Mouse (Mus musculus) MEL (cell line): ENCODE measurements around the gene Gpr150. TPM values are rescaled to one million over a fixed set of nuclear protein-coding genes. Genes with fewer than 3 reads are reported as not detected.

Experiments
- DNase-seq: peaks from one replicate; pipeline ENCODE4 v3.0.0; 2011; ENCODE audit warnings: low read depth, low spot score
- H3K27ac ChIP-seq: 2 replicates; pipeline ENCODE4 v1.5.1; 2012; ENCODE audit warnings: low read depth, mild to moderate bottlenecking, control low read depth, low read length, moderate library complexity; ENCODE audit not compliant: control insufficient read depth
- H3K27me3 ChIP-seq, 2 experiments: fragments of 150-350 bp in 1 of 2; sonication (generic) in 1 of 2; 2 replicates each; pipeline ENCODE4 v1.6.1; 2012; ENCODE audit warnings: low read length in 2 of 2, mild to moderate bottlenecking in 2 of 2, improper control_type of control experiment in 1 of 2, moderate library complexity in 1 of 2; ENCODE audit not compliant: insufficient read depth in 2 of 2, control insufficient read depth in 1 of 2
- H3K36me3 ChIP-seq, 2 experiments: 2 replicates each; pipeline ENCODE4 v1.6.1; 2012 to 2014; ENCODE audit warnings: low read length in 2 of 2, improper control_type of control experiment in 1 of 2, inconsistent platforms in 1 of 2, mild to moderate bottlenecking in 1 of 2; ENCODE audit not compliant: insufficient read depth in 2 of 2, control insufficient read depth in 1 of 2
- H3K4me1 ChIP-seq, 2 experiments: fragments of 150-350 bp in 1 of 2; sonication (generic) in 1 of 2; 2 replicates each; pipeline ENCODE4 v1.6.1; 2012; ENCODE audit warnings: low read length in 2 of 2, improper control_type of control experiment in 1 of 2, mild to moderate bottlenecking in 1 of 2; ENCODE audit not compliant: insufficient read depth in 2 of 2, control insufficient read depth in 1 of 2
- H3K4me3 ChIP-seq, 2 experiments: fragments of 150-350 bp in 1 of 2; sonication (generic) in 1 of 2; 2 replicates each; pipeline ENCODE4 v1.5.1; 2012; ENCODE audit warnings: low read depth in 2 of 2, low read length in 2 of 2, mild to moderate bottlenecking in 2 of 2, moderate library complexity in 2 of 2, control low read depth in 1 of 2, improper control_type of control experiment in 1 of 2; ENCODE audit not compliant: control insufficient read depth in 1 of 2, insufficient read depth in 1 of 2
- H3K79me2 ChIP-seq: 2 replicates; pipeline ENCODE4 v1.6.1; 2012; ENCODE audit warnings: mild to moderate bottlenecking, low read length, moderate library complexity; ENCODE audit not compliant: control insufficient read depth, poor library complexity, insufficient read depth
- H3K9ac ChIP-seq: 2 replicates; pipeline ENCODE4 v1.6.1; 2012; ENCODE audit warnings: low read depth, mild to moderate bottlenecking, control low read depth, low read length, moderate library complexity; ENCODE audit not compliant: control insufficient read depth, poor library complexity, severe bottlenecking
- H3K9me3 ChIP-seq: fragments of 150-350 bp; sonication (generic); replicated peaks from 2 replicates; pipeline ENCODE4 v1.6.1; 2012; ENCODE audit warnings: mild to moderate bottlenecking, low read length, improper control_type of control experiment, moderate library complexity; ENCODE audit not compliant: insufficient read depth
- BHLHE40 ChIP-seq: IDR thresholded peaks from 2 replicates; pipeline ENCODE4 v1.6.1; 2012; ENCODE audit warnings: low read depth, mild to moderate bottlenecking, inconsistent platforms, low read length, improper control_type of control experiment, borderline replicate concordance
- CTCF ChIP-seq, 3 experiments: IDR thresholded peaks in 2 of 3; conservative IDR thresholded peaks in 1 of 3; 2 replicates each; pipeline ENCODE4 v1.5.1; 2011 to 2012; ENCODE audit warnings: low read length in 3 of 3, low read depth in 2 of 3, mild to moderate bottlenecking in 2 of 3, improper control_type of control experiment in 1 of 3, inconsistent platforms in 1 of 3, mixed read lengths in 1 of 3, moderate library complexity in 1 of 3; ENCODE audit not compliant: control insufficient read depth in 1 of 3, insufficient read depth in 1 of 3, poor library complexity in 1 of 3, severe bottlenecking in 1 of 3
- E2F4 ChIP-seq: IDR thresholded peaks from 2 replicates; pipeline ENCODE4 v1.6.1; 2011; ENCODE audit warnings: low read depth, low read length, improper control_type of control experiment, borderline replicate concordance
- ELF1 ChIP-seq: IDR thresholded peaks from 2 replicates; pipeline ENCODE4 v1.6.1; 2014; ENCODE audit warnings: low read depth, mild to moderate bottlenecking, inconsistent platforms, low read length, improper control_type of control experiment, moderate library complexity
- EP300 ChIP-seq, 2 experiments: IDR thresholded peaks; 2 replicates each; pipeline ENCODE4 v1.6.1; 2011; ENCODE audit warnings: improper control_type of control experiment in 2 of 2, low read length in 2 of 2, low read depth in 1 of 2, mild to moderate bottlenecking in 1 of 2
- ETS1 ChIP-seq: IDR thresholded peaks from 2 replicates; pipeline ENCODE4 v1.6.1; 2012; ENCODE audit warnings: low read depth, mild to moderate bottlenecking, inconsistent platforms, low read length, improper control_type of control experiment, moderate library complexity
- GABPA ChIP-seq: IDR thresholded peaks from 2 replicates; pipeline ENCODE4 v1.6.1; 2012; ENCODE audit warnings: low read depth, mild to moderate bottlenecking, inconsistent platforms, low read length, improper control_type of control experiment, moderate library complexity
- HCFC1 ChIP-seq: IDR thresholded peaks from 2 replicates; pipeline ENCODE4 v1.6.1; 2012; ENCODE audit warnings: low read depth, mild to moderate bottlenecking, inconsistent platforms, low read length, improper control_type of control experiment, moderate library complexity
- JUND ChIP-seq: IDR thresholded peaks from 2 replicates; pipeline ENCODE4 v1.6.1; 2011; ENCODE audit warnings: low read depth, mild to moderate bottlenecking, improper control_type of control experiment, low read length
- KAT2A ChIP-seq: conservative IDR thresholded peaks from 2 replicates; pipeline ENCODE4 v1.6.1; 2012; ENCODE audit warnings: low read depth, low read length, improper control_type of control experiment, inconsistent platforms
- MAFK ChIP-seq: IDR thresholded peaks from 2 replicates; pipeline ENCODE4 v1.6.1; 2011; ENCODE audit warnings: low read depth, mild to moderate bottlenecking, low read length, improper control_type of control experiment, borderline replicate concordance
- MAX ChIP-seq: IDR thresholded peaks from 2 replicates; pipeline ENCODE4 v1.6.1; 2011; ENCODE audit warnings: low read length, improper control_type of control experiment
- MAZ ChIP-seq: IDR thresholded peaks from 2 replicates; pipeline ENCODE4 v1.6.1; 2012; ENCODE audit warnings: low read depth, mild to moderate bottlenecking, inconsistent platforms, low read length, improper control_type of control experiment
- MEF2A ChIP-seq: IDR thresholded peaks from 2 replicates; pipeline ENCODE4 v1.6.1; 2014; ENCODE audit warnings: low read depth, mild to moderate bottlenecking, inconsistent platforms, low read length, improper control_type of control experiment; ENCODE audit not compliant: poor library complexity, insufficient replicate concordance, severe bottlenecking; ENCODE audit errors: extremely low read depth
- MXI1 ChIP-seq: IDR thresholded peaks from 2 replicates; pipeline ENCODE4 v1.6.1; 2011; ENCODE audit warnings: mild to moderate bottlenecking, low read depth, low read length, improper control_type of control experiment
- MYB ChIP-seq: IDR thresholded peaks from 2 replicates; pipeline ENCODE4 v1.6.1; 2011; ENCODE audit warnings: mild to moderate bottlenecking, low read depth, low read length, improper control_type of control experiment
- MYC ChIP-seq: IDR thresholded peaks from 2 replicates; pipeline ENCODE4 v1.6.1; 2011; ENCODE audit warnings: low read depth, mild to moderate bottlenecking, low read length, improper control_type of control experiment, moderate library complexity
- NELFE ChIP-seq: IDR thresholded peaks from 2 replicates; pipeline ENCODE4 v1.6.1; 2011; ENCODE audit warnings: low read depth, low read length, improper control_type of control experiment
- NRF1 ChIP-seq: IDR thresholded peaks from 2 replicates; pipeline ENCODE4 v1.6.1; 2014; ENCODE audit warnings: low read depth, mild to moderate bottlenecking, inconsistent platforms, low read length, improper control_type of control experiment, moderate library complexity; ENCODE audit not compliant: poor library complexity, insufficient read depth, severe bottlenecking
- POLR2A ChIP-seq, 2 experiments: IDR thresholded peaks; 2 replicates each; pipeline ENCODE4 v1.6.1; 2011 to 2012; ENCODE audit warnings: low read length in 2 of 2, mild to moderate bottlenecking in 2 of 2, control low read depth in 1 of 2, improper control_type of control experiment in 1 of 2, low read depth in 1 of 2, moderate library complexity in 1 of 2; ENCODE audit not compliant: control insufficient read depth in 1 of 2, insufficient read depth in 1 of 2, poor library complexity in 1 of 2
- POLR2AphosphoS2 ChIP-seq: IDR thresholded peaks from 2 replicates; pipeline ENCODE4 v1.6.1; 2011; ENCODE audit warnings: low read length, improper control_type of control experiment
- SIN3A ChIP-seq: IDR thresholded peaks from 2 replicates; pipeline ENCODE4 v1.6.1; 2012; ENCODE audit warnings: low read length, improper control_type of control experiment, inconsistent platforms
- SMC3 ChIP-seq: IDR thresholded peaks from 2 replicates; pipeline ENCODE4 v1.6.1; 2011; ENCODE audit warnings: low read depth, low read length, improper control_type of control experiment
- TAL1 ChIP-seq: IDR thresholded peaks from 2 replicates; pipeline ENCODE4 v1.6.1; 2012; ENCODE audit warnings: mild to moderate bottlenecking, inconsistent platforms, low read length, moderate library complexity, mixed read lengths
- TBP ChIP-seq: IDR thresholded peaks from 2 replicates; pipeline ENCODE4 v1.8.0; 2011; ENCODE audit warnings: low read depth, low read length, improper control_type of control experiment
- TCF12 ChIP-seq: IDR thresholded peaks from 2 replicates; pipeline ENCODE4 v1.6.1; 2014; ENCODE audit warnings: low read depth, mild to moderate bottlenecking, inconsistent platforms, low read length, improper control_type of control experiment, moderate library complexity
- UBTF ChIP-seq: IDR thresholded peaks from 2 replicates; pipeline ENCODE4 v1.6.1; 2012; ENCODE audit warnings: low read depth, mild to moderate bottlenecking, inconsistent platforms, low read length, improper control_type of control experiment, moderate library complexity, borderline replicate concordance; ENCODE audit not compliant: insufficient read depth
- USF1 ChIP-seq: IDR thresholded peaks from 2 replicates; pipeline ENCODE4 v1.6.1; 2014; ENCODE audit warnings: low read depth, mild to moderate bottlenecking, inconsistent platforms, low read length, improper control_type of control experiment, moderate library complexity
- USF2 ChIP-seq, 2 experiments: IDR thresholded peaks; 2 replicates each; pipeline ENCODE4 v1.6.1; 2011 to 2012; ENCODE audit warnings: improper control_type of control experiment in 2 of 2, low read length in 2 of 2, borderline replicate concordance in 1 of 2, inconsistent platforms in 1 of 2, low read depth in 1 of 2, mild to moderate bottlenecking in 1 of 2; ENCODE audit not compliant: insufficient read depth in 1 of 2
- ZMIZ1 ChIP-seq: IDR thresholded peaks from 2 replicates; pipeline ENCODE4 v1.6.1; 2012; ENCODE audit warnings: low read depth, mild to moderate bottlenecking, inconsistent platforms, low read length, improper control_type of control experiment, moderate library complexity
- ZNF384 ChIP-seq: IDR thresholded peaks from 2 replicates; pipeline ENCODE4 v1.6.1; 2012; ENCODE audit warnings: low read depth, mild to moderate bottlenecking, inconsistent platforms, low read length, improper control_type of control experiment
- polyA plus RNA-seq, 2 experiments: library from polyadenylated mRNA; stranded (reverse) in 1 of 2; unstranded in 1 of 2; fragments of >175 nt in 1 of 2; fragments of >200 nt in 1 of 2; gene quantifications; 2 replicates each; pipeline versions ENCODE4 v1.2.1 to v1.2.4; 2012; ENCODE audit warnings: low replicate concordance in 2 of 2, low read depth in 1 of 2; ENCODE audit not compliant: insufficient read length in 2 of 2, insufficient read depth in 1 of 2, missing spikeins in 1 of 2
- total RNA-seq: library from RNA; depleted of rRNA; stranded (reverse); fragments of 300-350 nt; gene quantifications from 2 replicates; pipeline ENCODE4 v1.2.3, GENCODE M21; 2012

Gene Gpr150
- total and polyA plus RNA-seq, 3 experiments = not detected

DNA sequence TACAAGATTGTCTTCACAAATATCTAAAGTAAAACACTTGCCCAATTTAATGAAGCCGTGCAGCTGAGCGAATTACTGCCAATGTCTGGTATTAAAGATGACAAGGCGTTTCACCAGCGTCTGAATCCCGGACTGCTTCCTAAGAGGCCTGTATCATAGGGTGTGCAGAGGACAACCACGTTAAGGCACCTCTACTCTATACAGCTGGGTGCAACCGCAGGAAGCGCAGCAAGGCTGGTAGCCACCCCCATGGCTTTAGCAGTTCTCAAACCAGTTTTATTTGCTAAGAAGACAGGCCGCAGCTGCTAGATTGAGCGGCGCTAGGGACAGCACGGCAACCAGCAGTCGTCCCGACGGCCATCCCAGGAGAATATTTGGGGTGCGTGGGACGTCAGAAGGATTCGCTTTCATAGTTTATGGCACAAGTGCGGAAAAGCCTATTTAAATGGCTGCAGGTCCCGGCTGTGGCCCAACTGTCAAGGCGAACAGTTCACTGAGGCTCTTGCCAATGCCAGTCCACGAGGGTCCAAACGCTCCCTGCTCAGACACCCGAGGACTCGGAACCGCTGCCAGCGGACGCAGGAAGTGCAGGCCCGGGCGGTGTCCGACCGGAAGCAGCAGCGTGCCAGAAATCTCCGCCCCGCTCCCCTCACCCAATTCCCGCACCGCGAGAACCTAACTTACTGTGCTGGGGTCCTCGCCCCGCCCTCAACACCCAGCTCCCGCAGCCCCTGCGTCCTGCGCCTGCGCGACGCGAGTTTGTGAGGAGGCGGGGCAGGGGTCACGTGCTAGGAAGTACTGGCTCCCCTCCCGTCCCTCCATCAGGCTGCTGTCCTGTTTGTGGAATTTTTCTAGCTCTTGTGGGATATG lies 38.6 kb downstream of the Gpr150 start, which contains the start of gene Rfesd (continued):
- TF ChIP-seq MAZ (0 out of 2 replicates have a peak, but pooled peaks have one; percentile 24), E2F4 (no peak), JUND (no peak), UBTF (no peak), HCFC1 (peak; percentile 83), EP300 (IDR thresholded peaks at IDR 0.05; ENCODE audit: low read depth in 1 of 2, low read length in 2 of 2) (peak in 1 of 2 experiments; percentile 10; a peak in 1 of 4 replicates), POLR2AphosphoS2 (peak; percentile 70; the same call in 1 of the 2 replicates), NELFE (peak; percentile 95), CTCF (IDR thresholded peaks at IDR 0.05 in 2 of 3, conservative IDR thresholded peaks at IDR 0.05 in 1 of 3; ENCODE audit: control insufficient read depth in 1 of 3, insufficient read depth in 1 of 3, low read depth in 2 of 3, low read length in 3 of 3, poor library complexity in 1 of 3, severe bottlenecking in 1 of 3) (no peak), ZMIZ1 (peak; percentile 81), ELF1 (peak; percentile 87), MYB (no peak), SMC3 (no peak), MXI1 (0 out of 2 replicates have a peak, but pooled peaks have one; percentile 8), USF1 (peak; percentile 97), TBP (peak; percentile 81; the same call in 1 of the 2 replicates)

DNA sequence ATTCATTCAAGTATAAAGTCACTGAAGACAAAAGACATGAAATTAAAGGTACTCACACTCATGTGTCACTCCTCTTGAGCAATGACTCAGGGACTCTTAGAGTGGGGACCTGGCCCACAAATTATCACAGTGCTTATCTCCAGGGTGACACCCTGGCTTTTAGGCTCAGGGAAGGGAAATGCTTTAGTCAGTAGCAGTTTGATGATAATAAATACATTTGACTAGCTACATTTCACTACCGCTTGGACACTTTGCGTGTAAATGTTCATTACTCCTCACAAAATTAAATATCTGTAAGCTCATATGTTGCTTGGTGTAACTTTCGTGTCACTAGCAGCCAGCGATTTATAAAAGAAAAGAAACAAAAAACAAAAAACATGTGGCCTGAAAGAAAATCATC lies 39.3 kb downstream of the Gpr150 start:
- peaks cover 27% of the 10 kb centered on the region for H3K79me2 ChIP-seq
- TF ChIP-seq MEF2A (no peak), TBP (peak; percentile 97), POLR2AphosphoS2 (peak; percentile 75; the same call in 1 of the 2 replicates), BHLHE40 (no peak), ZNF384 (no peak), USF2 (IDR thresholded peaks at IDR 0.05; ENCODE audit: borderline replicate concordance in 1 of 2, insufficient read depth in 1 of 2, low read depth in 1 of 2, low read length in 2 of 2) (no peak), ZMIZ1 (peak; percentile 70), MAX (no peak), UBTF (no peak), GABPA (peak; percentile 84), ETS1 (peak; percentile 94), HCFC1 (no peak), SIN3A (peak; percentile 87), NRF1 (no peak), TAL1 (peak; percentile 53), JUND (peak; percentile 69; the same call in 1 of the 2 replicates), MYC (peak; percentile 48; the same call in 1 of the 2 replicates), POLR2A (IDR thresholded peaks at IDR 0.05; ENCODE audit: control insufficient read depth in 1 of 2, insufficient read depth in 1 of 2, low read depth in 1 of 2, low read length in 2 of 2, poor library complexity in 1 of 2) (peak in 1 of 2 experiments; percentile 72; a peak in 2 of 4 replicates), MAFK (peak; percentile 21; the same call in 1 of the 2 replicates), MYB (no peak), MXI1 (peak; percentile 85), KAT2A (0 out of 2 replicates have a peak, but pooled peaks have one; percentile 6), MAZ (no peak), TCF12 (peak; percentile 85)

More for the DNA sequence above, 39.3 kb downstream of the Gpr150 start:
- Histone ChIP-seq H3K9me3 (no peaks in the 10 kb centered on the region), H3K4me1 (peaks cover 15% of the 10 kb centered on the region in 2 experiments), H3K27ac (peak overlapping the region; percentile 90), H3K4me3 (peak overlapping the region; percentile 70 to 94), H3K36me3 (peaks cover 0 to 23% of the 10 kb centered on the region in 2 experiments; a peak in 3 of 4 replicates), H3K9ac (peak overlapping the region; percentile 96), H3K27me3 (no peaks in the 10 kb centered on the region)
- DNase-seq = peak; percentile 91
